Mouse (Mus musculus) embryonic facial prominence, embryonic 13.5 days (tissue): ENCODE results near the gene Cebpz. TPM values are rescaled to one million over a fixed set of nuclear protein-coding genes. Genes with fewer than 3 reads are reported as not detected.

ENCODE experiments used
- polyA plus RNA-seq: library from polyadenylated mRNA; unstranded; fragments of >200 nt; fragmentation: Nextera tagmentation; extraction: Ambion mirVana; gene quantifications from 2 replicates; pipeline ENCODE4 v1.2.1, GENCODE M21; 2015

Cebpz gene
- polyA plus RNA-seq, 1 experiment from 2014 or later: 75.3 TPM

Other genes with a start within 250 kb of the Cebpz start
- 5.2 and 5.6 TPM in 2 replicates for gene Strn, start 199.9 kb downstream of the Cebpz start, polyA plus RNA-seq
- gene Heatr5b, start 101.7 kb downstream of the Cebpz start, polyA plus RNA-seq: 16.3 and 17.5 TPM in 2 replicates
- gene Gpatch11, start 101.5 kb downstream of the Cebpz start, polyA plus RNA-seq: 56.5 and 59.2 TPM in 2 replicates
- gene Eif2ak2, start 54.5 kb downstream of the Cebpz start, polyA plus RNA-seq: 15.4 and 16.2 TPM in 2 replicates
- gene Sult6b1, start 30.1 kb downstream of the Cebpz start, polyA plus RNA-seq: 0.10 and 0.22 TPM in 2 replicates
- 119 and 125 TPM in 2 replicates for gene Cebpzos, start 20.6 kb downstream of the Cebpz start, polyA plus RNA-seq
- 60.5 and 65.5 TPM in 2 replicates for gene Ndufaf7, start 70 bp upstream of the Cebpz start, polyA plus RNA-seq
- gene Prkd3, start 83.8 kb upstream of the Cebpz start, polyA plus RNA-seq: 43.0 and 46.9 TPM in 2 replicates
- 7.3 and 8.6 TPM in 2 replicates for gene Qpct, start 114.8 kb upstream of the Cebpz start, polyA plus RNA-seq